ENCODE assay signal across 8 mouse cellular contexts in the genomic region with DNA sequence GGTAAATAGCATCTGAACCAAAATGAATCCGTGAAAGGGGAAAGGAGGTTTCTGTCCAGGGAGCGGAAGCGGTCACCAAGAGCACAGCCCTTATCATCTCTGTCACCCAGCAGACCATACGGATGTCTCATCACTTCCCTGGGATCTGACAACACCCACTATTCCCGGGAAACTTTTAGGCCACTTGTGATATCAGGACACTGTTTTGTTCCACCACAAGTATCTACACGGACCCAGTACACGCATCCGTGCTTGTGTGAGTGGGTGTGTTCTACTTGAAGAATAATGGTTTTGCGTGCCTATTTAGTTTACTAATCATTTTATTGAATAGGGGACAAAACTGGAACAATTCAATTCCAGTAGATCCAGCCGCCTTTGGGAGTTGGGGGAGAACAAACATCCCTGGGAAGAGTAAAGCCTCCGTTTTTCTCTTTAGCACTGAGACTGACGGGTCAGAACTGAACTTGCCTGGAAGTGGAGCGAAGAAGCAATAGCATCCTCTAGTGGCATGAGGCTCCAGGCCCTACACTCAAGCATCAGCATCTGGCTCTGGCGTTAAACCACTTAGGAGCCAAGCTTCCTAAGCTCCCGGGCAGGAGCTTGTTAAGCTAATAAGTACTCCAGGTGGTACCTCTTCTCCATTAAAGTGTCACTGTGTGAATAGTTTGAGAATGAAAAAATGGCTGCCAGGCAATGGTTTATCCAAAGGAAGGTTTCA. TPM values are rescaled to one million over a fixed set of nuclear protein-coding genes. Genes with fewer than 3 reads are reported as not detected.
A peak's percentile ranks its signal among the peaks of the same experiment; 100 is the strongest.
DNase-seq lines count a peak whose midpoint lies in the region; ATAC-seq and TF ChIP-seq lines count a peak whose summit lies in the region.

No protein-coding gene starts in this region.

- no peak overlapping the region for H3K4me3 ChIP-seq in heart, embryonic 11.5 days (ENCODE audit: low read depth, low read length)
- no peak overlapping the region for H3K4me3 ChIP-seq in liver, embryonic 14.5 days (ENCODE audit: insufficient read depth in 1 of 2, low read depth in 2 of 2, low read length in 2 of 2)

- TF ChIP-seq EP300 in liver, embryonic 14.5 days (IDR thresholded peaks at IDR 0.05; ENCODE audit: low read depth), result no peak

- H3K9ac ChIP-seq in heart, embryonic 11.5 days (ENCODE audit: low read depth, low read length), result no peak overlapping the region
- no peak overlapping the region for H3K9ac ChIP-seq in liver, embryonic 14.5 days (replicated peaks)

- 0 out of 2 replicates have a peak, but pooled peaks cover 3% of the 10 kb centered on the region for H3K9me3 ChIP-seq in heart, embryonic 11.5 days (replicated peaks; ENCODE audit: control insufficient read depth, low read length)
- H3K9me3 ChIP-seq in liver, embryonic 14.5 days (ENCODE audit: control insufficient read depth, low read length), result no peaks in the 10 kb centered on the region

- H3K4me2 ChIP-seq in heart, embryonic 11.5 days, result peak overlapping the region; percentile 49
- no peak overlapping the region for H3K4me2 ChIP-seq in liver, embryonic 14.5 days (ENCODE audit: low read depth)

- no peaks in the 10 kb centered on the region for H3K4me1 ChIP-seq in heart, embryonic 11.5 days (ENCODE audit: control insufficient read depth, insufficient read depth, low read length)
- no peaks in the 10 kb centered on the region for H3K4me1 ChIP-seq in liver, embryonic 14.5 days (replicated peaks; ENCODE audit: control insufficient read depth in 2 of 2, insufficient read depth in 2 of 2, low read length in 1 of 2)

- no peaks in the 10 kb centered on the region for H3K36me3 ChIP-seq in heart, embryonic 11.5 days (ENCODE audit: control insufficient read depth, insufficient read depth, low read length)
- H3K36me3 ChIP-seq in liver, embryonic 14.5 days (replicated peaks; ENCODE audit: control insufficient read depth, insufficient read depth, low read depth), result no peaks in the 10 kb centered on the region

- H3K27ac ChIP-seq in heart, embryonic 11.5 days (ENCODE audit: low read depth, low read length), result no peak overlapping the region
- no peak overlapping the region for H3K27ac ChIP-seq in liver, embryonic 14.5 days

- DNase-seq in ovary, postnatal 36 days (ENCODE audit: low spot score), result peak; percentile 17
- no peak for DNase-seq in ovary, adult 18-20 months (ENCODE audit: low spot score)
- DNase-seq in embryo, embryonic 10.5 days (ENCODE audit: low spot score), result peak; percentile 66
- peak; percentile 64 for DNase-seq in kidney, postnatal 10 days
- DNase-seq in liver, embryonic 14.5 days (ENCODE audit: low read depth in 3 of 3, low spot score in 3 of 3), result no peak
- DNase-seq in right cerebral cortex, postnatal 10 days (ENCODE audit: low spot score in 2 of 2), result peak; percentile 68 to 70
- no peak for DNase-seq in B cell, adult 2 months

- 30% methylated on average over 15 of the region's 15 CpGs for WGBS in heart, embryonic 11.5 days (ENCODE audit: insufficient replicate concordance)
- 52% methylated on average over 15 of the region's 15 CpGs for WGBS in liver, embryonic 14.5 days (ENCODE audit: insufficient replicate concordance)

- peak; percentile 54 for TF ChIP-seq CTCF in liver, embryonic 14.5 days (IDR thresholded peaks at IDR 0.05; ENCODE audit: low read depth)

- no peaks in the 10 kb centered on the region for H3K27me3 ChIP-seq in heart, embryonic 11.5 days (ENCODE audit: control insufficient read depth, insufficient read depth, low read length)
- no peaks in the 10 kb centered on the region for H3K27me3 ChIP-seq in liver, embryonic 14.5 days (ENCODE audit: control insufficient read depth, insufficient read depth, low read length)

- no peak for ATAC-seq in heart, embryonic 11.5 days (replicated peaks; ENCODE audit: insufficient number of reproducible peaks, low FRiP score, low TSS enrichment)
- ATAC-seq in liver, embryonic 14.5 days (ENCODE audit: insufficient read depth), result no peak

RNA-seq across cellular contexts. Expression of gene C7, which starts 5.4 kb away (rescaled TPM):
- 0.14 TPM in 1 of 2 replicates, not detected in the other for polyA plus RNA-seq in heart, embryonic 11.5 days (2014; fragmentation: Nextera tagmentation; extraction: Ambion mirVana)
- polyA plus RNA-seq in liver, embryonic 14.5 days (2012; rRNA removed), result 0.01 TPM in 1 of 2 replicates, not detected in the other
- polyA plus RNA-seq in liver, embryonic 14.5 days (2014; fragmentation: Nextera tagmentation; extraction: Ambion mirVana), result 0.06 TPM in 1 of 2 replicates, not detected in the other

RNA-seq across cellular contexts. Expression of gene Card6, which starts 39.4 kb away (rescaled TPM):
- polyA plus RNA-seq in heart, embryonic 11.5 days (2014; fragmentation: Nextera tagmentation; extraction: Ambion mirVana), result 2.5 TPM in 2 replicates
- 0.57 and 0.63 TPM in 2 replicates for polyA plus RNA-seq in liver, embryonic 14.5 days (2012; rRNA removed)
- polyA plus RNA-seq in liver, embryonic 14.5 days (2014; fragmentation: Nextera tagmentation; extraction: Ambion mirVana), result 0.74 and 1.00 TPM in 2 replicates

RNA-seq across cellular contexts. Expression of gene Rpl37, which starts 47.5 kb away (rescaled TPM):
- 433 and 532 TPM in 2 replicates for polyA plus RNA-seq in heart, embryonic 11.5 days (2014; fragmentation: Nextera tagmentation; extraction: Ambion mirVana)
- polyA plus RNA-seq in liver, embryonic 14.5 days (2012; rRNA removed), result 259 and 884 TPM in 2 replicates
- 547 and 570 TPM in 2 replicates for polyA plus RNA-seq in liver, embryonic 14.5 days (2014; fragmentation: Nextera tagmentation; extraction: Ambion mirVana)

Comparison
In these comparisons a context has a peak if more than half of its experiments do, and no peak if none do; other contexts are left out.
1. DNase-seq: peak in ovary, postnatal 36 days (single experiment), embryo, embryonic 10.5 days (single experiment), kidney, postnatal 10 days (single experiment) and right cerebral cortex, postnatal 10 days (2 of 2); none in ovary, adult 18-20 months (single experiment), liver, embryonic 14.5 days (0 of 3) and B cell, adult 2 months (0 of 2).